Mouse (Mus musculus) yolk sac, embryonic 10.5 days (tissue): Measurements from ENCODE around the gene Grap.

Experiments
- DNase-seq: peaks from one replicate; pipeline ENCODE4 v3.0.0-alpha.2; 2017; ENCODE audit warnings: low spot score

Gene Grap

GRCm38 (mm10) chr11:61683907-61684731 lies 31.1 kb downstream of the Grap start, which contains the start of gene Fam83g:
Gene Fam83g, plus strand, starts transcription at chr11:61684091.
- peak; percentile 93 for DNase-seq

- no peak for DNase-seq
Measured at GRCm38 (mm10) chr11:61685119-61685725, 32.2 kb downstream of the Grap start.

GRCm38 (mm10) chr11:61686141-61686540 lies 33.1 kb downstream of the Grap start:
- DNase-seq: no peak

- peak; percentile 46 for DNase-seq
Measured at GRCm38 (mm10) chr11:61686906-61687453, 33.9 kb downstream of the Grap start.

GRCm38 (mm10) chr11:61687595-61687994 lies 34.5 kb downstream of the Grap start:
- no peak for DNase-seq

GRCm38 (mm10) chr11:61692996-61693395 lies 39.9 kb downstream of the Grap start:
- DNase-seq: no peak

- DNase-seq: no peak
Measured at GRCm38 (mm10) chr11:61698852-61699251, 45.8 kb downstream of the Grap start.

- no peak for DNase-seq
Measured at GRCm38 (mm10) chr11:61699460-61699859, 46.4 kb downstream of the Grap start.

- no peak for DNase-seq
Measured at GRCm38 (mm10) chr11:61699933-61700332, 46.9 kb downstream of the Grap start.

GRCm38 (mm10) chr11:61701696-61702095 lies 48.6 kb downstream of the Grap start:
- no peak for DNase-seq

GRCm38 (mm10) chr11:61702494-61702893 lies 49.4 kb downstream of the Grap start:
- no peak for DNase-seq

GRCm38 (mm10) chr11:61705581-61705980 lies 52.5 kb downstream of the Grap start:
- no peak for DNase-seq

- DNase-seq: peak; percentile 67
Measured at GRCm38 (mm10) chr11:61706232-61706631, 53.2 kb downstream of the Grap start.

GRCm38 (mm10) chr11:61708928-61709327 lies 55.9 kb downstream of the Grap start:
- peak; percentile 45 for DNase-seq

GRCm38 (mm10) chr11:61713157-61713855 lies 60.2 kb downstream of the Grap start:
- DNase-seq: no peak

GRCm38 (mm10) chr11:61714346-61715117 lies 61.5 kb downstream of the Grap start:
- DNase-seq: peak; percentile 73

GRCm38 (mm10) chr11:61715130-61715529 lies 62.1 kb downstream of the Grap start:
- DNase-seq: no peak

GRCm38 (mm10) chr11:61717990-61718389 lies 64.9 kb downstream of the Grap start:
- DNase-seq: no peak

GRCm38 (mm10) chr11:61719387-61719786 lies 66.3 kb downstream of the Grap start:
- DNase-seq: no peak

- DNase-seq: no peak
Measured at GRCm38 (mm10) chr11:61719826-61720225, 66.8 kb downstream of the Grap start.

- DNase-seq: peak; percentile 25
Measured at GRCm38 (mm10) chr11:61720636-61721035, 67.6 kb downstream of the Grap start, which contains the start of gene Slc5a10. Gene Slc5a10, minus strand, starts transcription at chr11:61720826.

- DNase-seq: no peak
Measured at GRCm38 (mm10) chr11:61722077-61722476, 69.0 kb downstream of the Grap start.
